Mouse (Mus musculus): ENCODE measurements around the gene Bmt2. TPM values are rescaled to one million over a fixed set of nuclear protein-coding genes. Genes with fewer than 3 reads are reported as not detected.

Gene Bmt2
- polyA plus RNA-seq, 1 experiment from 2014 or later: 16.8 TPM

- 54% methylated on average over 8 of the region's 8 CpGs for WGBS
- ATAC-seq (replicated peaks; ENCODE audit: extremely low read depth, insufficient read depth, low FRiP score): no peak
- no peaks in the 10 kb centered on the region for H3K9me3 ChIP-seq (replicated peaks; ENCODE audit: control insufficient read depth, low read length)
These were observed 91.6 kb downstream of the Bmt2 start for GRCm38 (mm10) chr6:13586154-13586553.

GRCm38 (mm10) chr6:13584788-13585187 lies 93.0 kb downstream of the Bmt2 start:
- no peak for ATAC-seq (replicated peaks; ENCODE audit: extremely low read depth, insufficient read depth, low FRiP score)
- no peak overlapping the region for H3K4me2 ChIP-seq (ENCODE audit: low read depth, low read length)
- H3K27me3 ChIP-seq (ENCODE audit: control insufficient read depth, insufficient read depth, low read length): no peaks in the 10 kb centered on the region
- H3K9ac ChIP-seq (ENCODE audit: low read length): no peak overlapping the region
- 77% methylated on average over 6 of the region's 6 CpGs for WGBS
- peaks cover 28% of the 10 kb centered on the region for H3K36me3 ChIP-seq (ENCODE audit: control insufficient read depth, insufficient read depth)
- H3K27ac ChIP-seq (ENCODE audit: low read length): no peak overlapping the region
- H3K4me1 ChIP-seq (ENCODE audit: control insufficient read depth, insufficient read depth, low read length): no peaks in the 10 kb centered on the region
- no peak overlapping the region for H3K4me3 ChIP-seq (ENCODE audit: low read length)
- no peaks in the 10 kb centered on the region for H3K9me3 ChIP-seq (replicated peaks; ENCODE audit: control insufficient read depth, low read length)

More at GRCm38 (mm10) chr6:13586154-13586553, 91.6 kb downstream of the Bmt2 start:
- Histone ChIP-seq H3K4me3 (ENCODE audit: low read length) (no peak overlapping the region), H3K4me1 (ENCODE audit: control insufficient read depth, insufficient read depth, low read length) (no peaks in the 10 kb centered on the region), H3K36me3 (ENCODE audit: control insufficient read depth, insufficient read depth) (peaks cover 32% of the 10 kb centered on the region), H3K4me2 (ENCODE audit: low read depth, low read length) (no peak overlapping the region), H3K9ac (ENCODE audit: low read length) (no peak overlapping the region), H3K27me3 (ENCODE audit: control insufficient read depth, insufficient read depth, low read length) (no peaks in the 10 kb centered on the region), H3K27ac (ENCODE audit: low read length) (no peak overlapping the region)

GRCm38 (mm10) chr6:13582075-13582474 lies 95.7 kb downstream of the Bmt2 start:
- no peak overlapping the region for H3K4me2 ChIP-seq (ENCODE audit: low read depth, low read length)
- no peaks in the 10 kb centered on the region for H3K4me1 ChIP-seq (ENCODE audit: control insufficient read depth, insufficient read depth, low read length)
- H3K9ac ChIP-seq (ENCODE audit: low read length): no peak overlapping the region
- H3K4me3 ChIP-seq (ENCODE audit: low read length): no peak overlapping the region
- no peak for ATAC-seq (replicated peaks; ENCODE audit: extremely low read depth, insufficient read depth, low FRiP score)
- no peaks in the 10 kb centered on the region for H3K27me3 ChIP-seq (ENCODE audit: control insufficient read depth, insufficient read depth, low read length)
- H3K9me3 ChIP-seq (replicated peaks; ENCODE audit: control insufficient read depth, low read length): no peaks in the 10 kb centered on the region
- 92% methylated on average over 1 of the region's 1 CpGs for WGBS
- peaks cover 29% of the 10 kb centered on the region for H3K36me3 ChIP-seq (ENCODE audit: control insufficient read depth, insufficient read depth)
- no peak overlapping the region for H3K27ac ChIP-seq (ENCODE audit: low read length)

Other genes starting within 250 kb of the Bmt2 start
- 33.1 and 36.2 TPM in 2 replicates for gene Tmem168, start 69.9 kb downstream of the Bmt2 start, polyA plus RNA-seq (2015; fragmentation: Nextera tagmentation; extraction: Ambion mirVana)
- gene Gpr85, start 162.0 kb upstream of the Bmt2 start, polyA plus RNA-seq (2015; fragmentation: Nextera tagmentation; extraction: Ambion mirVana): 2.0 and 2.2 TPM in 2 replicates
- gene 2610001J05Rik, start 193.6 kb upstream of the Bmt2 start, polyA plus RNA-seq (2015; fragmentation: Nextera tagmentation; extraction: Ambion mirVana): 110 and 120 TPM in 2 replicates